Mouse (Mus musculus): ENCODE data around the gene Paxip1. TPM values are rescaled to one million over a fixed set of nuclear protein-coding genes. Genes with fewer than 3 reads are reported as not detected.

Gene Paxip1
- 16.9 and 23.6 TPM in 2 replicates for polyA plus RNA-seq (2015; fragmentation: Nextera tagmentation; extraction: Ambion mirVana)

- peak; percentile 93 for DNase-seq
- Histone ChIP-seq H3K36me3 (peaks cover 33% of the 10 kb centered on the region), H3K4me1 (replicated peaks) (peaks cover 32% of the 10 kb centered on the region), H3K4me2 (peak within 1 kb of the TSS; percentile 84), H3K27me3 (0 out of 2 replicates have a peak, but pooled peaks cover 3% of the 10 kb centered on the region), H3K4me3 (replicated peaks) (peak within 1 kb of the TSS; percentile 96), H3K27ac (peak within 1 kb of the TSS; percentile 84), H3K9ac (peak within 1 kb of the TSS; percentile 99), H3K9me3 (replicated peaks) (no peaks in the 10 kb centered on the region)
- peak; percentile 94 for ATAC-seq (ENCODE audit: low read depth)
- 0% methylated on average over 58 of the region's 73 CpGs for WGBS (ENCODE audit: insufficient replicate concordance)
Measured at GRCm38 (mm10) chr5:27791303-27792172, at the start of gene Paxip1. TSS of gene Paxip1 (minus strand) at chr5:27791691.

GRCm38 (mm10) chr5:27838061-27838460, 46.6 kb upstream of the Paxip1 start:
- Histone ChIP-seq H3K4me2 (no peak overlapping the region), H3K9ac (no peak overlapping the region), H3K36me3 (no peaks in the 10 kb centered on the region), H3K27me3 (peaks cover 27% of the 10 kb centered on the region), H3K9me3 (replicated peaks) (no peaks in the 10 kb centered on the region), H3K4me3 (replicated peaks) (no peak overlapping the region), H3K4me1 (replicated peaks) (no peaks in the 10 kb centered on the region), H3K27ac (no peak overlapping the region)
- ATAC-seq (ENCODE audit: low read depth) (no peak), DNase-seq (no peak)
- 35% methylated on average over 4 of the region's 4 CpGs for WGBS (ENCODE audit: insufficient replicate concordance)

GRCm38 (mm10) chr5:27835096-27835495, 43.6 kb upstream of the Paxip1 start:
- Histone ChIP-seq H3K4me2 (no peak overlapping the region), H3K27me3 (no peaks in the 10 kb centered on the region), H3K9ac (no peak overlapping the region), H3K9me3 (replicated peaks) (no peaks in the 10 kb centered on the region), H3K4me1 (replicated peaks) (no peaks in the 10 kb centered on the region), H3K4me3 (replicated peaks) (no peak overlapping the region), H3K36me3 (no peaks in the 10 kb centered on the region), H3K27ac (no peak overlapping the region)
- DNase-seq: no peak
- 61% methylated on average over 2 of the region's 2 CpGs for WGBS (ENCODE audit: insufficient replicate concordance)
- no peak for ATAC-seq (ENCODE audit: low read depth)

GRCm38 (mm10) chr5:27827971-27828370, 36.5 kb upstream of the Paxip1 start:
- DNase-seq: no peak
- 56% methylated on average over 7 of the region's 7 CpGs for WGBS (ENCODE audit: insufficient replicate concordance)
- Histone ChIP-seq H3K27me3 (no peaks in the 10 kb centered on the region), H3K36me3 (no peaks in the 10 kb centered on the region), H3K4me2 (no peak overlapping the region), H3K4me3 (replicated peaks) (no peak overlapping the region), H3K9ac (no peak overlapping the region), H3K9me3 (replicated peaks) (no peaks in the 10 kb centered on the region), H3K27ac (no peak overlapping the region), H3K4me1 (replicated peaks) (no peaks in the 10 kb centered on the region)
- no peak for ATAC-seq (ENCODE audit: low read depth)

GRCm38 (mm10) chr5:27821161-27821560, 29.7 kb upstream of the Paxip1 start:
- H3K4me2 ChIP-seq: no peak overlapping the region
- no peaks in the 10 kb centered on the region for H3K27me3 ChIP-seq
- no peak for DNase-seq
- H3K9me3 ChIP-seq (replicated peaks): no peaks in the 10 kb centered on the region
- no peaks in the 10 kb centered on the region for H3K4me1 ChIP-seq (replicated peaks)
- WGBS (ENCODE audit: insufficient replicate concordance): 65% methylated on average over 6 of the region's 6 CpGs
- H3K9ac ChIP-seq: no peak overlapping the region
- ATAC-seq (ENCODE audit: low read depth): no peak
- no peak overlapping the region for H3K4me3 ChIP-seq (replicated peaks)
- H3K36me3 ChIP-seq: no peaks in the 10 kb centered on the region
- no peak overlapping the region for H3K27ac ChIP-seq

- no peaks in the 10 kb centered on the region for H3K36me3 ChIP-seq
- no peak overlapping the region for H3K4me2 ChIP-seq
- no peak overlapping the region for H3K27ac ChIP-seq
- no peak overlapping the region for H3K9ac ChIP-seq
- no peaks in the 10 kb centered on the region for H3K27me3 ChIP-seq
- DNase-seq (no peak), ATAC-seq (ENCODE audit: low read depth) (no peak)
- 42% methylated on average over 3 of the region's 3 CpGs for WGBS (ENCODE audit: insufficient replicate concordance)
- no peaks in the 10 kb centered on the region for H3K4me1 ChIP-seq (replicated peaks)
- H3K4me3 ChIP-seq (replicated peaks): no peak overlapping the region
- no peaks in the 10 kb centered on the region for H3K9me3 ChIP-seq (replicated peaks)
Measured at GRCm38 (mm10) chr5:27818840-27819672, 27.6 kb upstream of the Paxip1 start.

- WGBS (ENCODE audit: insufficient replicate concordance): 56% methylated on average over 2 of the region's 2 CpGs
- H3K27ac ChIP-seq: no peak overlapping the region
- DNase-seq: no peak
- no peak overlapping the region for H3K9ac ChIP-seq
- no peak overlapping the region for H3K4me3 ChIP-seq (replicated peaks)
- ATAC-seq (ENCODE audit: low read depth): no peak
- H3K36me3 ChIP-seq: no peaks in the 10 kb centered on the region
- no peaks in the 10 kb centered on the region for H3K4me1 ChIP-seq (replicated peaks)
- H3K27me3 ChIP-seq: no peaks in the 10 kb centered on the region
- no peak overlapping the region for H3K4me2 ChIP-seq
- no peaks in the 10 kb centered on the region for H3K9me3 ChIP-seq (replicated peaks)
Measured at GRCm38 (mm10) chr5:27814282-27814681, 22.8 kb upstream of the Paxip1 start.

GRCm38 (mm10) chr5:27793923-27794322, 2.4 kb upstream of the Paxip1 start:
- WGBS (ENCODE audit: insufficient replicate concordance): 14% methylated on average over 1 of the region's 1 CpGs
- no peak for ATAC-seq (ENCODE audit: low read depth)
- Histone ChIP-seq H3K36me3 (peaks cover 10% of the 10 kb centered on the region), H3K4me2 (no peak overlapping the region), H3K9ac (no peak overlapping the region), H3K4me1 (replicated peaks) (peaks cover 30% of the 10 kb centered on the region), H3K4me3 (replicated peaks) (no peak overlapping the region), H3K27ac (no peak overlapping the region), H3K27me3 (0 out of 2 replicates have a peak, but pooled peaks cover 3% of the 10 kb centered on the region), H3K9me3 (replicated peaks) (no peaks in the 10 kb centered on the region)
- DNase-seq: peak; percentile 66

GRCm38 (mm10) chr5:27792531-27793205, 1.2 kb upstream of the Paxip1 start:
- WGBS (ENCODE audit: insufficient replicate concordance): 32% methylated on average over 9 of the region's 9 CpGs
- Histone ChIP-seq H3K4me2 (peak overlapping the region; percentile 84), H3K4me3 (replicated peaks) (peak overlapping the region; percentile 96), H3K27me3 (0 out of 2 replicates have a peak, but pooled peaks cover 3% of the 10 kb centered on the region), H3K9me3 (replicated peaks) (no peaks in the 10 kb centered on the region), H3K27ac (peak overlapping the region; percentile 41), H3K36me3 (peaks cover 22% of the 10 kb centered on the region), H3K4me1 (replicated peaks) (peaks cover 32% of the 10 kb centered on the region), H3K9ac (peak overlapping the region; percentile 99)
- DNase-seq (no peak), ATAC-seq (ENCODE audit: low read depth) (no peak)

GRCm38 (mm10) chr5:27792173-27792470, 631 bp upstream of the Paxip1 start:
- Histone ChIP-seq H3K4me3 (replicated peaks) (peak overlapping the region; percentile 96), H3K27ac (peak overlapping the region; percentile 84), H3K4me1 (replicated peaks) (peaks cover 32% of the 10 kb centered on the region), H3K9ac (peak overlapping the region; percentile 99), H3K36me3 (peaks cover 28% of the 10 kb centered on the region), H3K27me3 (0 out of 2 replicates have a peak, but pooled peaks cover 3% of the 10 kb centered on the region), H3K4me2 (peak overlapping the region; percentile 84), H3K9me3 (replicated peaks) (no peaks in the 10 kb centered on the region)
- no peak for ATAC-seq (ENCODE audit: low read depth)
- DNase-seq: no peak
- 8% methylated on average over 8 of the region's 8 CpGs for WGBS (ENCODE audit: insufficient replicate concordance)

- Histone ChIP-seq H3K4me3 (replicated peaks) (peak overlapping the region; percentile 96), H3K27me3 (0 out of 2 replicates have a peak, but pooled peaks cover 3% of the 10 kb centered on the region), H3K9me3 (replicated peaks) (no peaks in the 10 kb centered on the region), H3K27ac (peak overlapping the region; percentile 84), H3K9ac (peak overlapping the region; percentile 99), H3K36me3 (peaks cover 40% of the 10 kb centered on the region), H3K4me1 (replicated peaks) (peaks cover 32% of the 10 kb centered on the region), H3K4me2 (peak overlapping the region; percentile 84)
- ATAC-seq (ENCODE audit: low read depth) (peak; percentile 56), DNase-seq (no peak)
- 0% methylated on average over 41 of the region's 47 CpGs for WGBS (ENCODE audit: insufficient replicate concordance)
Measured at GRCm38 (mm10) chr5:27790910-27791288, 592 bp downstream of the Paxip1 start.
